Mouse (Mus musculus) left cerebral cortex, adult 9 months (tissue): ENCODE measurements around the gene Ccrl2.

Experiments
- DNase-seq, 2 experiments: peaks; one replicate each; pipeline ENCODE4 v3.0.0; 2022; ENCODE audit warnings: low spot score in 2 of 2

Ccrl2 gene

DNA sequence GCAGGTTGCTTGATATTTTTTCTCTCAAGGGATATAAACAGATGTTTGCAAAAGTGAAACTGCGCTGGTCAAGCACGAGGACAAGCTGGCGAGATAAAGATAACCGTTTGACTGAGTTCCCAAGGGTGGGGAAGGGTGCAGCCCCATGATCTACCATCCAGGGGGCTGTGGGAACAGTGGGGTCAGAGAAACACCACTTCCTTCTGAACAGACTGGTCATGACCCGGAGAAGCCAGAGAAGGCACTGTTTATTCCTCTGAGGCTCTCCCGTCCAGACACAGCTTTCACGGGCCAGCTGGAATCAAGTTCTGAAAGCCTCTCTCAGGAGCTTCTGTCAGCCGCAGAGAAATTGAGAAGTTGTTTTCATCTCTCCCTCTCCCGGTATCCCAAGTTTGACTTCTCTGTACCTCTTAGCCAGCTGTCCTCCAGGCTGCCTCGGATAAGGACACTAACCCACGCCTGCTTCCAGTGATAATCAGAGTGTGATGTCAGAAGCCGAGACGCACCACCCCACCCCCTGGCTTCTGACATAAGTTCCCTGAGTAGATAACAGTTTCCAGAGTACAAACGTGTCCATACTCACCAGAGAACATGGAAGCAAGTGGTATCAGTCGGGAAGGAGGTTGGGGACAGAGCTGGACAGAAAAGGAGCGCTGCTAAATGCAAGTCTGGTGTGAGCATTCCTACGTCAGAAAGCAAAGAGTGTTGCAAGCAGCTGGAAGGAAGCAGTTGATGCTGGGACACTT lies at the start of gene Ccrl2:
Ccrl2 (minus strand) TSS at position 722 of the 746 bp plus-strand sequence.
- DNase-seq: peak in 1 of 2 experiments; percentile 10

DNA sequence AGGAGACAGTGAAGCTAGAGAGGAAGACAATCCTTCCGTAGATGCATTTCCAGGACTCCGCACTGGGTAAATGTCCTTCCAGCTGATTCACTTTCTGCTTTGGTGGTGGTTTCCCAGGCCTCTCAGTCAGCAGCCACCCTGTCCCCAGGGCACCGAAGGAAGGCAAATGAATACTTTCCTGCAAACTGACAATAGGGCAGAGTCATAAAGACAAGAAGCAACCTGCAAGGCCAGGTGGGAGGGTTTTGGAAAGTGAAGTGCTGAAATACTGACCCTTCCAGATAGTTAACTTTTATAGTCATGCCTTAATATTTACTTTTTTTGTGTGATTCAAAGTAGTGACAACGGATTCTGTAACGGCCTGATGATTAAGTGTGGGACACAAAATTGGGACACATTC lies 46.6 kb upstream of the Ccrl2 start:
- no peak for DNase-seq

DNA sequence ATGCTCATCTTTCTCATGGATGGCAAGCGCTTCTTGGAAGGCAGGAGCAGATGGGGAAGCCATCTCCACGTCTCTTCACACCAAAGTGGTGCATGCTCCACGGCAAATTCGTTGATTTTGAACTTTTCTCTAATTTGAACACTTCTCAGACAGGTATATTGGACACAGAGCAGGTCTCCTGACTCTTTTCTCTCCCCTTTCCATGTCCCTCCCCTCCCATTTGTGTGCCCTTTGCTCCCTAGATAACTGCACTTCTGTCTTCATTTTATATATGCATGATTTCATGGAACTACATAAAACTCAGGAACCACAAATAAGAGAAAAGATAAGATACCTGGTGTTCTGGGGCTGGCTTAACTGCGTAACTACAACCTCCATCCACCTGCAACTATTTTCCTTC lies 46.0 kb upstream of the Ccrl2 start:
- no peak for DNase-seq

DNA sequence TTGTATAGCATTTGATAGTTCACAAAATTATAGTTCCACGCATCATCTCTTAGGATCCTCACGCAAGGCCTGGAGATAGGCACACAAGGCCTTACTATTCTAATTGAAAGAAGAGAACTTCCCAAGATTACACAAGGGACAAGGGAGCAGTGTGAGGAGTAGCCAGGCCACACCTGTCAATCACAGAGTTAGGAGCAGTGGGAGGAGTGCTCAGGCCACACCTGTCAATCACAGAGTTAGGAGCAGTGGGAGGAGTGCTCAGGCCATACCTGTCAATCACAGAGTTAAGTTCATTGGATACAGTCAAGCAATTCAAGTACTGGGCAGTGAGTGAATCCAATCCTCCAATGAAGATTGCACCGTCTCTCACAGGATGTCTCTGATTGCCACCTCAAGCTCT lies 43.1 kb upstream of the Ccrl2 start:
- DNase-seq: no peak

DNA sequence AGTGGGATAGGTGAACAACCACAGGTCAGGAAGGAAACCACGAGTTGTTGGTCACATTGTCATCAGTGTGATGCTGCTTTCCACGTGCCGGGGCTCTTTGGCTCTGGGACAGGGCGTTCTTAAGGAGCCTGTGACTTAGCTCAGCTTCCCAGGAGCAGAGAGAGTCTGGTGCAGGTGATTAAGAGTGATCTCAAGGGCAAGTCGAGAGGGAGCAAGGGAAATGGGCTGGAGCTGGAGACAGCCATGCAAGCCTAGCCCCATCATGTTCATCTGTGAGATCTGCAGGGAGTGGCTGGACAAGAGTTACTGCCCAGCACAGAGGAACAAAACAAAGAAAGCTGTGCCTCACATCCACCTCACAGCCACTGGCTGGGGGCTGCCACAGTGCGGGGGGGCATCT lies 40.2 kb upstream of the Ccrl2 start:
- no peak for DNase-seq

DNA sequence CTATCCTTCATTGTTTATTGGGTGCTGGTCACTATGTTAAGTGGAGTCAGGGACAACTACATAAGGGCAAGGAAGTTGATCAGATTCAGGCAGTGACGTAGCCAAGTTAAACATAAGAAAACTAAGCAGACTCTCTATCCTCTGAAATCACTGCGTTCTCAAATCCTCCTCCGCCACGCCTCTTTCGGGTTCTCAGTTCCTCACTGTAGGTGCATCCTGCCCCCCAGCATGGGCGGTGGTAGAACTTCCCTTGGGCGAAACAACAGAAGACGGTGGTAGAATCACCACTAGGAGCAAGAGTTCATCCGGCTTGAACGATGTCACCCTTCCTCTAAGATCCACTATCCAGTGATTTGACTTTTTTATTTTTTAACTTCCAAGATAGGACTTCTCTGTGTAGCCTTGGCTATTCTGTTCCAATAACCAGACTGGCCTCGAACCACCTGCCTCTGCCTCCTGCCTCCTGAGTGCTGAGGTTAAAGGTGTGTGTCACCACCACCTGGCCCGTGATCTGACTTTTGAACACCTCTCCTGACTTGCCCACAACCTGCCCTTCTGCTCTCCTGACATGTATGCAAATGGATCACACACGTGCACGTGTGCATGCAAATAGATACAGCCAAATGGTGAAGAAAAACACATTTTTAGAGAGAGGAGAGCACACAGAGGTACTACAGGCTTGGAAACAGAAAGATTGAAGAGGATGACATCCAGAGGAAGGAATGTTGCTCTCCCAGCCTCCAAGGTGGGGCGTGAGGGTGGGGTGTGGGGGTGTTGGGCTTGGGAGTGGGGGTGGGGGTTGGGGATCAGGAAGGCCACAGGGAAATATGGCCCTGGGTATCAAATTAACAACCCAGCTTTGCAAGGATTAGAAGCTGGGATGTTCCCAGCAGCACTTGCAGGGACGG lies 39.4 kb upstream of the Ccrl2 start:
- DNase-seq: no peak

DNA sequence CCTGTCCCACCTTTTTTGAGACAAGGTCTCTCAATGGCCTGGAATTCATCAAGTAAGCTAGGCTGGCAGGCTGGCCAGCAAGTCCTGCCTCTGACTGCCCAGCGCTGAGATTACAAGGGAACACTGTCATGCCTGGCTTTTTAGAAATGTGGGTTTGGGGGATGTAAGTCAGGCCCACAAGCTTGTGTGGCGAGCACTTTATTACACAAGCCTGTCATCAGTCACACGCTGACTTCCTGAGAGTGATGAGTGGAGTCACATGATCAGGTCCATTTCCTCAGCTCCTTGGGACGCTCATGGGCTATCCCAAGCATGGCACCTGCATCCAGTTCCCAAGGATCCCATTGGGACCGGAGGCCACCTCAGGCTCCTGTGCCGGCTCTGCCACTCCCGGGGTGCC lies 38.4 kb upstream of the Ccrl2 start:
- no peak for DNase-seq

DNA sequence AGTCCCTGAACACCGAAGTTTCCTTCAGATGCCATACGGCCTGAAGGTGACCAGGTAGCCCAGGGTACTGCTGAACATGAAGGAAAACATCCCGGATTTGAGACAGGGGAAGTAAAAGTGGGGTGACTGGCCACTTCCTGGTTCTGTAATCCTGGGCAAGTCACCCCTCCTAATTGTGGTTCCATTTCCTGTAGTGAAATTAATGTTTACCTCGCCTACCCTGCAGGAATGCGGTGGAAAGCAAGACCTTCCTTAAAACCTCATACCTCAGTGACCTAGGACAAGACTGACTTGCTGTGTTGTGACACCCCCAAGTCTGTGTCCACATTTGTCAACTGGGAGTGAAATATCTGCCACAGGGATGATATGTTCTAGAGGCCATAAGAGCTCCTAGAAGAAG lies 37.3 kb upstream of the Ccrl2 start:
- no peak for DNase-seq

DNA sequence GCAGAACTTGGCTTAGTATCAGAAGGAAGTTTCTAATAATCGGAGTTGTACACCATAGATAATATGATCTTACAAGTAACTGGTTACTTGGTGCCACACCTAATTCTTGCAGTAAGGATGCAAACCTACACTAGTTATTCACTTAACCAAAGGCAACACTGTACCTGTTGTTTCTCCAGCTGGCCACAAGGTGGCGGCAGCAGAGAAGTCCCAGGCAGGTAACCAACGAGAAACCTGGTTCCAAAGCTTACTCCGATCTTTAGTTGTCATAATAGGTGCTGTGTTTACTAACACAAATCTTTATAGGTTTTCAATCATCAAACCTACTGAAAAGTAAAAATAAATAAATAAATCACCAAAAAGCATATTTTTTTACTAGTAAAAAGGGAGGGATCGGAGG lies 35.8 kb upstream of the Ccrl2 start:
- peak in 1 of 2 experiments; percentile 62 for DNase-seq

DNA sequence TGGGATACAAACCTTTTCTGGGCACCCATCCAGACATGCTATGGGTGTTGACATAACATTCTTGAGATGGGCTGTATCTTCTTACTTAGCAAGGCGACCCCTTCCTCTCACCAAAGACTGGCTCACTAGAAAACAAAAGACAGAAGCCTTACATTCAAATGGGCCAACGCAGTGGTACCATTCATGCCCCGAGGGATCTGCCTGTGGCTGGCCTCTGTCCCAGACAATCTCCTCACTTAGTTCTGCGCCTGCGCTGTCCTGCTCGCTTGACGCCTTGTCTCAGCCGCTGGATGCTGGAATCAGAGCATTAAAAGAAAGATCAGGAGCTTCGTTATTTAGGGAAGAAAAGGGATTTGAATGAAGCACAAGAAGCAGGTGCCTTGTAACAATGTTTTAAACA lies 35.3 kb upstream of the Ccrl2 start:
- DNase-seq: peak in 1 of 2 experiments; percentile 24

DNA sequence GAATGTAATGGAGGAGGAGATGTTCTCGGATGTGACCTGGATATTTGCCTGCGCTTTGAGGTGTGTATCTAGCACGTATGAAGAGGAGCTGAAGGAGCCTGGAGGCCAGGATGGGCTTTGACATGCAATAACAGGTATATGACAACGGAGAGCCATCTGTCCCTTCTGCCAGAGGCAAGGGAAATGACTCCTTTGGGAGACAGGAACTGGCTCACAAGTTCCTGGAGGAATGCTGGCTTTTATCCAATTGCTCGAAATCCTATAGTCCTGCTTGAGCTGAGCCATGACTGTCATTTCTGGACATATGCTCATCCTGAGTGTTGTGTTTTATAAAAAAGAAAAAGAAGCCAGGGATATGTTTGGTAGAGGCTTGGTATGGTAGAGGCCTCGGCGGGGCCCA lies 31.6 kb upstream of the Ccrl2 start:
- DNase-seq: no peak

DNA sequence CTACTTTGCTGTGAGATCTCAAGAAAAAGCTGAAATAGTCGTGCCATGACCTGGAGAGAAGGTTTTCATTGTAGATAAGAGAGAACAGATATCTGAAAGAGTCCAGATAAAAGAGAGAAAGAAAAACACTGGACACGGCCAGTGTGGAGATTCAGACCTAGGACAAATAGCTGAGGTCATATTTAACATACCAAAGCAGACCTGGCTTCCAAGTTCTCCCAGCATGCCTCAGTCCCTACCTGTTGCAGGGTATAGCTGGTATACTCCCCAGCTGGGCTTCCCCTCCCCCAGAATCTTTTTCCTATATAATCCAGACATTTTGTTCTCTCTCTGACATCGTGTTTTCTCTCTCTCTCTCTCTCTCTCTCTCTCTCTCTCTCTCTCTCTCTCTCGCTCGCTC lies 30.6 kb upstream of the Ccrl2 start:
- DNase-seq: no peak

DNA sequence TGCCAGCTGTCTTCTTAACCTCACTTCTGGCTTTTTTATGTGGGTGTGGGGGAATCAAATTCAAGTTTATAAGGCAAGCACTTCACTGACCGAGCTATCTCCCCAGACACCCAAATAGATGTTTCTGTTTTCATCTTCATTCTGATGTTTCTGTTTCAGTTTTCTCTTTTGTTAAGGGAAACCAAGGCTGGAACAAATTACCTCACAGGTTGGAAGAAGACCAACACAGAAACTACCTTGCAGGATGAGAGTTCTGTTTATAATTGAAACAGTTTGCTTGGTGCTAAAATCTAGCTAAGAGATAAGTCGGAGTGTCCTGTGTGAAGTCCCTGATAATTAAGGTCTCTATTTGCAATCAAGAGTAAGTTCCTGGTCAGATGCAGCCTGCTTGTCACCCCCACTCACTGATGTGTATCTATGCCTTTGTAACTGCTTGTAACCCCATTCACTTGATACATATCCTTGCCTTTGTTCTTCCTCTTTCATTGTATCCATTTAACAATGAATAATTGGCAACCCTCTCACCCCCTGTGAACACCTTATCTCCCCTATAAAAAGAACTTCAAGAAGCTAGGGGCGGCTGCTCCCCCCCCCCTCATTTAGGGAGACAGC lies 29.8 kb upstream of the Ccrl2 start:
- no peak for DNase-seq

DNA sequence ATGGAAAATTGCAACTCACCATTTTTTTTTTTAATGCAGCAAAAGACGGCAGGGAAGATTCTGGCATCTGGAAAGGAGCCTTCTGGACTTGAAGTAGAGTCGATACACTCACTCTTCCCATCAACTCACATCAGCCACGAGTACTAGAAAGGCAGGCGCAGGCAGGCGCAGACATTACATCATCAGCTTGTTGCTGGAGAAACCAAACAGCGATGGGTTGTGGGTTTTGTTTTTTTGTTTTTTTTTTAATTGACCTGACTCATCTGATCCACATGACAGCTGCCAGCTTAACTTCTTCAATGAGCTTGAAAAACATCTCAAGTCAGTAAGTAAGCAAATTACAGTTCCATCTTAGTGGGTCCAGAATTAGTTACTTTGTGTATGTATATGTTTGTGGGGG lies 28.8 kb upstream of the Ccrl2 start:
- DNase-seq: no peak

DNA sequence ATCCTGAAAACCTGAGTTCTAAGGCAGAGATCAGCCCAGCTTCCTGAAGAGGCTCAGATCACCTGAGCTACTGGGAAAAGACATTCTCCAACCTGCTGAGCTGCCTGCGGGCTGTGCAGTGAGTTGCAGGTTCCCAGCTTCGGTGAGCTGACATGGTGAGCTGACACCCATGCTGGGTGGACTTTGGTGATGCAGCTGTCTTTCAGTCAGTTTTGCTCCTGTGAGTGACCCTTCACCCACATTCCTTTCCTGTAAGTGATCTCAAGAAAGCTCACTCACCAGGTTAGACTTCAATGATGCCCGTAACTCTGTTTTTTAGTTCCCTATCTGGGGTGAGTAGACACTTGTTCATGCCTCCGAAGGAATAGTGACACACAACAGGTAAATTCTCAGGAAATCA lies 28.0 kb upstream of the Ccrl2 start:
- no peak for DNase-seq

DNA sequence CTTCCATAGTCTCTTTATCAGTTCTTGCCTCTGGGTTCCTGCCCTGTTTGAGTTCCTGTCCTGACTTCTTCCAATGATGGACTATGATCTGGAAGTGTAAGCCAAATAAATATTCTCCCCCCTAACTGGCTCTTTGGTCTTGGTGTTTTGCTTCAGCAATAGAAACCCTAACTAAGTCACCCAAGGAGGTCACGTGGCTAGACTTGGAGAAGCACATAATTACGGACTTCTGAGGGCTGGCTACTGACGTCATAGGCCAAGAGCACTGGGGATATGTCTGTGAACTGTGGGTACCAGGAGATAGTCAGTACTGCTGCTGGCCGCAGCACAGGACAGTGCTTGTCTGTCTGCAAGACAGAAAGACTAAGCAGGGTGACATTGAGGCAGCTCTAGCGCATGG lies 24.4 kb upstream of the Ccrl2 start:
- DNase-seq: no peak

DNA sequence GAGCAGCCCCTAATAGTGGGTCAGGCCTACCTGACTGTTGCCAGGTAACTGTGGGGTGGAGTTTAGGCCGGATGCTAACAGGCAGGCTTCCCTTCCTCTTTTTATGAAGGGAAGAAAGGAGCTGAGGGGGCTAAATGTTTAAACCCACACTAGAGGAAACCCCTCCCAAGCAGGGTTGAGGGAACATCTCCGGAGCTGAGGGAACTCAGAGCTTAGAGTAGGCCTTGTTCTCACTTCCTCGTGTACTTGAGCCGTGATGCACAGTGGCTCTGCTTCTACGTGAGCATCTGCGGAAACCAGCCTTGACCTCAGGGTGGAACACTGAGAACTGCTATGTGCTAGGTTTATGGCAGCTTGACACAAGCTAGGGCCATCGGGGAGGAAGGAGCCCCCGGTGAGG lies 23.5 kb upstream of the Ccrl2 start:
- no peak for DNase-seq

DNA sequence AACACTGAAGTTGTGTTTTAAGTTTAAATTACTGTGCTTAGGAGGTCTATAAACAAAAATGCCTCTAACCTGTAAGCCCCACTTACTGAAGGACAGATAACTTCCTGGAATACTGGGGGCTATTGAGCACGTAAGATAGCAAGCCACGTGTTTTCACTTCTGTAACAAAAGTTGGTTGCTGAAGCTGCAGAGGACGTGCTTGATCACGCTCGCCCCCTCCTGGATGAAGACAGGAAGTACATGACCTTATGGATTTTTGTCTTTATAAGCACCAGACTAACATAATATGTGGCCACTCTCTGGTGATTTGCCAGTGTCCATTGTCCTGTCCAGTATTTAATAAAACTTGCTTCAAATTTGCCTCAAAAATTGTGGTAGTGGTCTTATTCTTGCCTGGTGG lies 20.4 kb upstream of the Ccrl2 start:
- DNase-seq: no peak

DNA sequence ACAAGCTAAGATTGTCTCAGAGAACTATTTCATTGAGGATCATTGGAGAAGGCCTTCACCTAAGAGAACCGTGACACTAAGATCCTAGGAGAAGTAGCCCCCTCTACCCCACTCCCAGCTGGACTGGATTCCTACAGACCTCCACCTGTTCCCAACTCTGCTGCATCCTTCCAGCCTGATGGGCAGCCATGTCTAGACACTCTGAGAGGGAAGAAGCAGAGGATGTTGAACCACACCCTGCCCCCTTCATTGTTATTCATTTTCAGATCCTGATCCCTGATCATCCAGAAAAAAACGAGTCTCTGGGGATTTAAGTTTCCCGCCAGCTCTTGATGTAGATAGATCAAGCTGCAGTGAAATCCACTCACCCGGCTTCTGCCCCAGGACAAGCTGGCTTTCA lies 15.7 kb upstream of the Ccrl2 start:
- no peak for DNase-seq

DNA sequence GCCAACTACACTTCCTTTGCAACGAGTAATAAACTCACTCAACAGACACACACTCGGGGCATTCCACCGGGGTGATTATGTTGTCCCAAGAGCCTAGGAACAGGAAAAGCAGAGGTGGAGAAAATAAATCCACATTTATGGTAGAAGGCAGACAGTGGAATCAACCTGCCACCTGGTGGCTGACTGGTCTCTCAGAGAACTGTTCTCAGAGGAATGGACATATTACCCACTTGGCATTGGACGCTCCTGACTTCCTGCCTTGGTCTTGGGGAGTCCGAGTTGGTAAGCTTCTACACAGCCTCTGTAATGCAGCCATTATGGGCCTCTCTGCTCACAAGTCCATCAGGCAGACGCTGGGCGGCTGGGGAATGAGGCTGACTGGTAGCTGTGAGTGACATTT lies 14.9 kb upstream of the Ccrl2 start:
- peak in 1 of 2 experiments; percentile 40 for DNase-seq

DNA sequence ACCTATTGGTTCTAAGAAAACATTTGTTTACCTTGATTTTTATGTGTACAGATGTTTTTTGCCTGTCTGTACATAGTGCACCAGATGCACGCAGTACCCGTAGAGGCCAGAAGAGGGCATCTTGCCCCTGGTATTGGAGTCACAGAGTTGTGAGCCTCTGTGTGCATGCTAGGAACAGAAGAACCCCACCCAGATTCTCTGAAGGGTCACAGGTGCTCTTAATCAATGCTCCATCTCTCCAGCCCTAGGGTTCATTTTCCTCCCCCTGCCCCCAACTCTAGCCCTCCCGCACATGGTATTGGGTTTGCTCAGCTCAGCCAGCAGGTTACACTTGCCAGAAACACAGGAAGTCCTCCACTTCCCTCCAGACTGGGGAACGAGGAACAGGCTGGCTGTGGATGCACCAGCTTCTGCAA lies 13.2 kb upstream of the Ccrl2 start:
- peak in 1 of 2 experiments; percentile 22 for DNase-seq

DNA sequence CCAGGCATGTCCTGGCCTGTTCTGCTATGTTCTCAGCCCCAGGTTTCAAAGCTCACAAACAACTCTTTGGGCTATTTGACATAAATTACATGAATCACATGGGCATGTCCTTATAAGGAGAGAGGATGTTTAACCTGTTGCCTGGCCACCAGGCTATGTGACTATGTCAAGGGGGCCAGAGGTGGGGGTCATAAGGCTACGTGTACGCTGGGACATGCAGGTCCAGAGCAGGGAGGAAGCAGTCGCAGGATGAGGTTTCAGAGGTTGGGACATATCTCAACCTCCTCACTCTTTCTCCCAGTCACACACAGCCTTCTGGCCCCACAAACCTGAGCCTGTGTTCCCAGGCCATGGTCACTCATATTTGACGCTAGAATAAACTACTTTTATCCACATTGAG lies 9.7 kb upstream of the Ccrl2 start:
- no peak for DNase-seq

DNA sequence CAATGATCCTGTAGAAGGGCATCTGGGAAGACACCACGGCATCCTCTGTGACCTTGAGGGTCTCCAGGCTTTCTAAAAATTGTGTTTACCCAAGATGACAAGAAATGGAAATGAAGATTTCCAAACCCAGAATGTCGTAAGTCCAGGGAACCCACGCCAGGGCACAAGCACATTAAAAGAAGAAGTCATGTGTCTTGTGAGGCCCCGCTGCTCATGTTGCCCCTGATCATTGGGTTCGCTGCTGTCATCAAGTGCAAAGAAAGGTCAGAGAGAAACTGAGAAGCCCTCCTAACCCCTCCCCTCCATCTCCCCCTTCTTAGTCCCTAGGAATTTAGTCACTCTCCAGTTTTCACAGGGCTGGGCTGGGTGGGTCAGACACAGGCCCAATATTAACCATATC lies 5.5 kb upstream of the Ccrl2 start:
- DNase-seq: no peak
